Mouse (Mus musculus) right cerebral cortex, postnatal 36 days (tissue): Measurements from ENCODE around the gene Stat1.
A peak's percentile ranks its signal among the peaks of the same experiment; 100 is the strongest.

Experiments used
- DNase-seq, 2 experiments: peaks; one replicate each; pipeline ENCODE4 v3.0.0; 2022; ENCODE audit warnings: low spot score in 2 of 2, mixed read lengths in 1 of 2

The Stat1 gene

DNA sequence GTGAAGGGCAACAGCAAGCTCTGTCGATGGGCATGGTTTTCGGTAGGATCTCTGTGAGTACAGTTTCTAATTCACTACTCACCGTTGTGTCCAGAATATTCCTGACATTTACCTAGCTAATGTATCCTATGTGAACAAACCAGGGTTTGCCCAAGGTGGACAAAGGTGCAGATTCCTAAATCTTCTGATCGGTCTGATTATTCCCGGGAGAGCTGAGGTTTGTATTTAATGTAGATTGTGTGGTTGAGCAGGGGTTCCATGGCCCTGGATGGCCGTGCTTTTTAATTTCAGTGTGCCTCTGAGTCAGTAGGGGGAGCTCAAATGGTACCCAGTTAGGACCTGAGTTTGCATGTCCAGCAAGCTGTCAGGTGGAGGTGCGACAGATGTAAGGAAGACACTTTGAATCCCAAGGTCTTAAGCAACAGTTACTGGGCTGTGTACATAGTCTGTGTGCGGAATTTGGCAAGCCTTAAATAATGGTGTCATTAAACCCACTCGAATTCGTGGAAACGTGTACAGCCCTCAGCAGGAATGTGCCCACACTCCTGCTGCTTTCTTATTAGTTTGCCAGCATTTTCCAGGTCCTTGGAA, 12.6 kb downstream of the Stat1 start:
- no peak for DNase-seq

DNA sequence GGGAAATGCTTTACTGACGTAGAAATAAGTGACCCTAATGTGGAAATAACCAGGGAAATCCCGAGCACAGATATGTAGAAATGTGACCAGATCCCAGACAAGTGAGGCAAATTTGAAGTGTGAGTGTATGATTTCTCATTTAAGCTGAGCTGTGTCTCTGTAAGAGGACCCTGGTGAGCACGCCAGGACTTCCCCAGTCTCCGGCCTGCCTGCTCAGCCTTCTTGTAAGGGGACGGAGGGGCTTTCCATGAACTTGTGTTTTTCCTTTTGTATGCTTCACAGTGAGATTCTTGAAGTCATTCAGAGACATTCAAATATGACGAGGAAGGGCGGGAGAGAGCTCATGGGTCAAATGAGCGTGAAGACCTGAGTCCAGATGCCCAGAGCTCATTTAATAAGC, 14.0 kb downstream of the Stat1 start:
- DNase-seq: no peak

DNA sequence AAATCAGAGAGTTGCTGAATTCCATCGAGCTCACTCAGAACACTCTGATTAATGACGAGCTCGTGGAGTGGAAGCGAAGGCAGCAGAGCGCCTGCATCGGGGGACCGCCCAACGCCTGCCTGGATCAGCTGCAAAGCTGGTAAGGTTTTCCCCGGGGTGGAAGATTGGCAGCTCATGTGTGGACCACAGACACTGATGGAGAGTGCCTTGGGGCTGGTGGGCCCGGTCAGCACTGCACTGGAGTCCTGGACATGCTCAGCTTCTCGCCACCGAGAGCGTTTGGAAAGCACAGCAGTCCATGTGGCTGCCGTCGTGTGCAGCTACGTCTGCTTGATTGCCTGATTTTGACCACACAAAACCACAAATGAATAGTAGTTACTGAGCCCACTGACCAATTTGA, 18.1 kb downstream of the Stat1 start:
- no peak for DNase-seq

DNA sequence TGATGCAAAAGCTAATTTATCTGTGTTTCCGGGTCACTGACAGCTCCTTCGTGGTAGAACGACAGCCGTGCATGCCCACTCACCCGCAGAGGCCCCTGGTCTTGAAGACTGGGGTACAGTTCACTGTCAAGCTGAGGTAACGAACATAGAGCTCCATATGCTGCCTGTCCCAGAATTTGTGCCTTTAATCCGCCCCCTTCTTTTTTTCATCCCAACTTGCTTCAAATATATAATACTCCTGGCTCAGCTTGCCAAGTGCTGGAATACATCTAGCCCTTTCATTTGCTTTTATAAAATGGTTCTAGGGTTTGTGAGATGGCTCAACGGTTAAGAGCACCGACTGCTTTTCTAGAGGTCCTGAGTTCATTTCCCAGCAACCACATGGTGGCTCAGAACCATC, 21.3 kb downstream of the Stat1 start:
- DNase-seq: no peak

DNA sequence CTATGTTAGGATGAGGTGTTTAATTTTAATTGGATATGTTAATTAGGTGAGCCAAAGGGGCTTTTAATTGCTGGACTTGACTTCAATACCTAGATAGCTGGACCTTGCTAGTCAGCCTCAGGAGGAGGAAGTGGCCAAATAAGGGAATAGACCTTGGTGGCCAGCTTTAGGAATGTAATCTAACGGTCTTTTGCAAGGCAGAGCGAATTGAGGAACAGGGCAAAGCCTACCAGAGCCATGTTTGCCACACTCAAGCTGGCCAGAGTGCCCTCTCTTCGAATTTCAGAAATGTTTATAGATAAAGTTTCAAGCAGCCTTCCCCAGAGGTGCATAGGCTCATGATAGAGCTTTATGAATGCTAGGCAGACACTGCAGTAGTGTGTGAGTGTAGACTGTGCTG, 22.2 kb downstream of the Stat1 start:
- DNase-seq: no peak

DNA sequence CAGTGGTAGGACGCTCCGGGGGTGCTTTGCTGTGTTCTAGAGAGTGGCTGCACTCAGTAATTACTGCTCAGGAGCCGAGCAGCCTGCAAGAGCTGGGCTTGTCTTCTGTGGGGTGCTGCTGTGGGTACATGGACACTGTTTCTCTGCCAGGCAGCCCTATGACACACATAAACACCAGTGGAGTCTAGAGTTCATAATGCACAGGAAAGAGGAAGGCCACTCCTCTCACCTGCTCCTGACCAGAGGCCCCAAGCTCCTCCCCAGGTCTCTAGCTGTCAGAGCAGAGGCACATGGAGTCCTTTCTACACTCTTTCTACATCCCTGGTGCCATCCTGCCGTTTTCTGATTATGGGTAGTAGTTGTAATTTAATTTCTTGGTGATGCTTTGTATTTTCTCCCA, 22.9 kb downstream of the Stat1 start:
- no peak for DNase-seq

DNA sequence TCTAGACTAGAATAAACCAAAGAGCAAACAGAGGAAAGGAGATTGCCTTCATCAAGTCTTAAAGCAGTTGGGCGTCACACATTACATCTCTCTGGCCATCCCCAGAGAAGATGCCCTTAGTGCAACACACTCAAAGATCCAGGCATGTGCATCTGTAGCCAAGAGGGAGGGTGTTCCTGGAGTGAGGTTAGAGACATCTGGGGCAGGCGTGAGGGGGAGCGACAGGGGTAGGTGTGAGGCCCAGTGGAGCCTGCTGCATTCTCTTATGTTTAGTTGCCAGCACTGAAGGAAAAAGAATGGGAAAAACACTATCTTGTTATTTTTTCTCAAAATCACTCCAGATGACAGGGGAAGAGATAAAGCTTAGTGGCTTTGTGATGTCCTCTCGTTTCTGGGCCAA, 24.0 kb downstream of the Stat1 start:
- no peak for DNase-seq

DNA sequence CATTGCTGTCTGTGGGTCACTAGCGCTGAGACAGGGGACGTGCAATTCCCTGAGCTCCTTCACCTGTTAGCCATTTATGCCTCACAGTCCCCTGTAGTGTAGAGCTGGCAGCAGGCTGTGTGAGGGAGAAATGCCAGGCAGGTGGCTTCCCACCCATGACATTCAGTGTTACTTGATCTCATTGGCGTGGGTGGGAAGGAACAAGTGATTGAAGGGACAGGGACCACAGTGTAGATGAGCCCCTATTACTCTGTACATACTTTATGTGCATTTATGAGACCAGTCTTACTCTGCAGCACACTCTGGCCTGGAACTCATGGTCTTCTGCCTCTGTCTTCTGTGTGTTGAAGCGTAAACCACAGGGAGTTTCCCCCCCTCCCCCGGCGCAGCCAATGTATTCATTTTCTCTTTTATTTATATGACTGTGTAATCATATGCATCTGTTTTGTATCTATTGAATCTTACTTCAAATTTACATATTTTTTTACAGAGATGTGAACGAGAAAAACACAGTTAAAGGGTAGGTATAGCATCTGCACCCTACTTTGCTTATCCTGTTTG, 24.4 kb downstream of the Stat1 start:
- no peak for DNase-seq

DNA sequence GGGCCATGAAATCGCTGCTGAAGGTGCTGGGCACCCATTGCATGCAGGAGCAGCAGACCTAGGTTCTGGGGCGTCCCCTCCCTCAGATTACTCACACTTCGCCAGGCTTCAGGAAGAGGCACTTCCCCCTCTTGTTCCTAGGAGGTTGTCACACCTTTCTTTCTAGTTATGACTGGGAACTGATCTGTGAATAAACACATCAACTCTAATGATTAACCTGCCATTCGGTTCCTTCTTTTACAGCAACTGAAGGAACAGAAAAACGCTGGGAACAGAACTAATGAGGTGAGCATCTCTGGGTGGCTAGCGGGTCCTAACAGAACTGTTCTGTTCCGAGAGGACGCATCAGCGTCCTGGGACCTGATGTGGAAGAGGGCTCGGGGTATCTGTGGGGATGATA, 25.7 kb downstream of the Stat1 start:
- no peak for DNase-seq

DNA sequence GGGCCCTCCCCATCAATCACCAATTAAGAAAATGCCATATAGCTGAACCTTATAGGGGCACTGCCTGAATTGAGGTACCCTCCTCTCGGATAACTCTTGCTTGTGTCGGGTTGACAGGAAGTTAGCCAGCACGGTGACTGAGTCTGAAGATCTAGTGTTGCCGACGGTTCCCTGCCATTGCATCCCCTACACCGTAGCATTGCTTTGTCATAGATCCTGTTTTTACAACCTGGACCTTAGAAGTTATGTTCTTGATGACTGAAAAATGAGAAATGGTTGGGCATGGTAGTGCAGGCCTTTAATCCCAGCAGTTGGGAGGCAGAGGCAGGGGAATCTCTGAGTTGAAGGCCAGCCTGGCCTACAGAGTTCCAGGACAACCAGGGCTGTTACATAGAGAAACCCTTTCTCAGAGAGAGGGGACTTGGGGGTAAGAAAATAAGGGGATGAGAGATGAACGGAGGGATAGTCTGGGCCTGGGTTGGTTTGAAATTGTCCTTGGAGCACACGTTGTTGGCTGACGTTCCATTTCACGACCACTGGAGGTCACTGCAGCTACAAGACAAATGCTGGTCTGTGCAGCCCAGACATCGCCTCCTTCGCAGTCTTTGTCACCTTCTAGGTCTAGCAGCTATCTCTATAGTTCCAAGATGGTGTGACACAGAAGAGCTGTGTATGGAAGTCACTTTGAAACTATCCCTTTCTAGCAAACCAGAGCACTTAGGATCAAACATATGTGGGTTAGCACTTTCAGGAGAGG, 27.2 kb downstream of the Stat1 start:
- no peak for DNase-seq

DNA sequence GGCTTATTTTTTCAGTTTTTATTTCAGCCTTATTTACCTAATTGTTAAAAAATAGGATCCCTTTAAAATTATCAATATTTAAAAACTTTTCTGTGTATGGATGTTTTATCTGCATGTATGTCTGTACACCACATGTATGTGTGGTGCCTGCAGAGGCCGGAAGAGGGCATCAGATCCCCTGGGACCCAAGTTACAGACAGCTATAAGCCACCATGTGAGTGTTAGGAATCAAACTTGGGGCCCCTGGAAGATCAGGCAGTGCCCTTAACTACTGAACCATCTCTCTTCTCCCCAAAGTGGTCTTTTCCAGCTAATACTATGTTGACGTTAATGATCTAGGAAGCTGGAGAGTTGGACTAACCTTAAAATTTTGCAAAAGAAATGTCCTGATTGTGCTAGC, 28.2 kb downstream of the Stat1 start:
- no peak for DNase-seq

DNA sequence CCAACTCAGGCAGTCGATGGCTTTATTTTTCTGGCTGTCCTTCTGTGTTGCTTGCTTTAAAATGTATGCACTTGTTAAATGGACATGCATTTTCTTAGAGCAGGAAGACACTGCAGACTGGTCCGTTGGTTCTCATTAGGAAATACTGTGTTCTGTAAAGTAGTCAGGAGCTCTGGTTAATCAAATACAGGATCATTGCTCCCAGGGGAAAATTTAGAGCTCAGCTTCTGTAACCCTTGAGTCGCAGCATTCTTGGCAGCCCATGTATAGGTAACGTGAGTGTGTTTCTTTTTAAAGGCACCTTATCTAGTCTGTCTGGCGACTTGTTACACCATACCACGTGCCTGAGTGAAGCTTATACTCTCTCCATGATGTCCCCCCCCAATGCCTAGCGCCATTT, 28.9 kb downstream of the Stat1 start:
- no peak for DNase-seq

DNA sequence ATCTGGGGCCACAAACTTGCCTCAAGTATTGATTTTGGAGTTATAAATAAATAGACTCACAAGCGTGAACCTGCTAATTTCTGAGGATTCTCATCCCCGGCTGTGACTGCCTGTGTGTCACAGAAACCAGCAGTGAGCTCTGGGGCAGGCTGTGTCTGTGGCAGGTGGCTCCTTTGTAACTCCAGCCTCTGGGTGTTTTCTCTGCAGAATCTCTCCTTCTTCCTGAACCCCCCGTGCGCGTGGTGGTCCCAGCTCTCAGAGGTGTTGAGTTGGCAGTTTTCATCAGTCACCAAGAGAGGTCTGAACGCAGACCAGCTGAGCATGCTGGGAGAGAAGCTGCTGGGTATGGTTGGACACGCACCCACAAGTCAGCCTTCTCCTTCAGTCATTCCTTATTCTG, 29.5 kb downstream of the Stat1 start:
- DNase-seq: no peak

DNA sequence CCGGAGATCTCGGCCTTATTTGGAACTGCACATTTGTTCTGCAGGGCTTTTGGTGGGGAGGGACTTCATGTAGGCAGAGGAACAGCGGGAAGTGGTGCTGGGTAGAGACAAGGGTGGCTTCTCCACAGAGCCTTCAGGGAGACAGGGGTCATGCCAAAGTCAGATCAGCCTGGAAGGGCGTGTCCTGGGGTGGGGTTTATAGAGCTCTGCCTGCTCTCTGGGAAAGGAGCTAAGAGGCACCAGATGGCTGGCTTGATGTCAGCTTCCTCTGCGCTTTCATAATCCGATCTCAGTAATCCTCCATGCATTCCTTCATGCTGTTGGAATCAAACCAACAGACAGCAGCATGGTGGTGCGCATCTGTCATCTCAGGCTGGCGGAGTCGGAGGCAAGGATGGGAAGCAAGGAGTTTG, 30.7 kb downstream of the Stat1 start:
- peak; percentile 31 to 59 for DNase-seq

DNA sequence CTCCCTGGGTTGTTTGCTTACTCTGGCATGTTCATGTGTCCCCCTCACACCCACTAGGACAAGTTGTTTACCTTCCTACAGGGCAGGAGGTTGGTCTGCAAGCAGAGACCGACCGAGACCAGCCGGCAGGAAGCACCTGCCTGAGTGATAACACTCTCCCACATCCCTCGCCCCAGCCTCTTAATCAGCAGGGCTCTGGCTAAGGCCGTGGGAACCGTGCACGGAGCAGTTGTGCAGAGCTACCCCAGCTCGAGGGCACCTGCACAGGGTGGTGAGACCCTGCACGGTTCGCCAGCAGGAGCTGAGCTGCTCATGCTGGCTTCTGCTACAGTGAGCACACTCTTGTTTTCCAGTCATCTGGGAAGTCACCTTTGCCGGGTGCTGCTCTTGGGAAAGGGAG, 31.4 kb downstream of the Stat1 start:
- DNase-seq: no peak

DNA sequence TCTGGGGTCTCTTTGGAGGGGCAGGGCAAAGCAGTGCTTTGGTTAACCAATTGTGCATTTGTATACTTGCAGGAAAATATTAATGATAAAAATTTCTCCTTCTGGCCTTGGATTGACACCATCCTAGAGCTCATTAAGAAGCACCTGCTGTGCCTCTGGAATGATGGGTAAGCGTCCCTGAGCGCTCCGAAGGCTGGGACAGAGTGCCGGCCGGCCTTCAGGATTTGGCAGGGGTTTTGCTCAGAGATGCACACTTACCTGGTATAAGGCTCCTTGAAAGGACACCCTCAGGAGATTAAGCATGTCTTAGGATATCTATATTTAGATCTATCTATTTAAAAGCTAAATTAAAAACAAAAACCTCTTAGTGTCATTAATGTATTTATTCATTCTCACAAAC, 31.9 kb downstream of the Stat1 start:
- no peak for DNase-seq

DNA sequence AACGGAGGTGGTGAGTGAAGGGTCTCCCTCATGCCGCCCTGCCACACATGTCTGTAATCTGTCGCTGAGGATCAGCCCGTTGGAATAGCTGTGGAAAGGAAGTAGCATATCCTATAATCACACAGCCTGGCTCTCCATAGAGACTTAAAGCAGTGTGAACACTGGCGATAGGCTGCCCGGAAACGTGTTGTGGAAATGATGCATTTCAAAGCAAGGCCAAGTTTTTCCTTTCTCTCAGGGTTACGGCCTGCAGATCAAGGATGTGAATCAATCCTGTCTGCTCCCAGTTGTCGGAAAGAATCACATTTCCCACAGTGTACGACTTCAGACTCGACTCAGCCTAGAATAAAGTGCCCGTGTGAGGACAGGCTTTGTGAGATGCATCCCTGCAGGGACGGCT, 33.1 kb downstream of the Stat1 start:
- DNase-seq: no peak

DNA sequence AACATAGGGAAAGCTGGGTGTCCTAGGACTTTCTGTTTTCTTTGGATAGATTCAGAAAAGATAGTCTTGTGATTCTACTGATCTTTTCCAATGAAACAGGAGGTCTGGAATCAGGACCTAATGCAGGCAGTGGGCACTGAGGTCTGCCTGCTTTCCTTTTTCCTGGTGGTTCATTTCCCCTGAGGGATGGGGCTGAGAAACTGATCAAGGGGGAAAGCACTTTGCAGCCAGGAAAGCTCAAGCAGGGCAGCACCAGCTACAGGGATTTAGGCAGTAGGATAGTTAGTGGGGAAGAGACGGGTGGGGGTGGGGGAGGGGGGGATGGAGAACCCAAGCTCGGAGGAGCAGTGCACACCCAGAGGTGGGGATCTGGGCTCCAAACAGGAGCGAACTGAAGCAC, 33.7 kb downstream of the Stat1 start:
- no peak for DNase-seq

DNA sequence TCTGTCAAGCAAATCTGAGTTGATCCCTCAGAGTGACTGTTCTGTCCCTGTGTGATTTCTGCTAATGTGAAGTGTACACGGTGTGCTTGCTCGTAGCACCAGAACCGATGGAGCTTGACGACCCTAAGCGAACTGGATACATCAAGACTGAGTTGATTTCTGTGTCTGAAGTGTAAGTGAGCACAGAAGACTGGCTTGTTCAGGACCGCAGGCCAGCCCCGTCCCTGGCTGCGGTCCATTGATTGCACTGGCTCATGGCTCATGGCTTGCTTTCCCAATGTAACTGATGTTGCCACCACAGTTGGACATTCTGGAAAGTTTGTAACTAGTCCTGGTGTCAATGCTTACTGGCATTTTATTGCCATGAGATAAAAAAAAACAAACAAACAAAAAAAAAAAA, 35.6 kb downstream of the Stat1 start:
- DNase-seq: no peak

DNA sequence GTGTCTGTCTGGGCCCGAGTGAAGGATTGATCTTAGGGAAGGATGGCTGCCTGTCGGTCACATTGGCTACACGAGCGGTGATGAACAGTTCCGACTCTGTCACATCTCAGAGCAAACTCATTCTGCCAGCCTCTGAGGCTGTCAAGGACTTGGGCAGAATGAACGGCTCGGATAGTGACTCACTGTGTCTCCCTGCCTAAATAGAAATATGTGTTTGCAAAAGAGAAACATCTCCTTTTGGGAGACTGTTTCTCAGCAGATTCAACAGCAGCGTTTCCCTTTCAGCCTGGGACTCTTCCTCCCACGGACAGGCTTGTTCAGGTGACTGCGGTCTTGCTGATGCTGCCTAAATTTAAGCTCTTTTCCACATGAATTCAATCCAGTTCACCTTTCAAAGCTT, 37.1 kb downstream of the Stat1 start:
- DNase-seq: no peak

DNA sequence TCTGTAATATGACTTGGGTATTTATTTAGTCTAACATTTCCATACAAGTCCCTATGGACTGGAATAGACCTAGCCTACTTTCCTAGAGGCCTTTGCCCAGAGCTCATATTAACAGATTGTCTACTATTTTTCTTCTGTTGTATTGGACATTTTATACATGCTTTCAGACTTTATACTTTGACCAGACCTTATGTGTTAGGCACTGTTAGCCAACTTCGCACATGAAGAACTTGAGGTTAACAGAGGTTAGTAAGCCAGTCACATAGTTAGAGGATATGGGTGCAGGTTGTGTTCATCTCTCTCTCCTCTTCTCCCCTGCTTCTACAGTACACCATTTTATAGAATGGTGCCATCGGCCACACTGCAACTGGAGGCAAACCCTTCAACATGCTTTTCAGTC, 38.8 kb downstream of the Stat1 start:
- DNase-seq: no peak

DNA sequence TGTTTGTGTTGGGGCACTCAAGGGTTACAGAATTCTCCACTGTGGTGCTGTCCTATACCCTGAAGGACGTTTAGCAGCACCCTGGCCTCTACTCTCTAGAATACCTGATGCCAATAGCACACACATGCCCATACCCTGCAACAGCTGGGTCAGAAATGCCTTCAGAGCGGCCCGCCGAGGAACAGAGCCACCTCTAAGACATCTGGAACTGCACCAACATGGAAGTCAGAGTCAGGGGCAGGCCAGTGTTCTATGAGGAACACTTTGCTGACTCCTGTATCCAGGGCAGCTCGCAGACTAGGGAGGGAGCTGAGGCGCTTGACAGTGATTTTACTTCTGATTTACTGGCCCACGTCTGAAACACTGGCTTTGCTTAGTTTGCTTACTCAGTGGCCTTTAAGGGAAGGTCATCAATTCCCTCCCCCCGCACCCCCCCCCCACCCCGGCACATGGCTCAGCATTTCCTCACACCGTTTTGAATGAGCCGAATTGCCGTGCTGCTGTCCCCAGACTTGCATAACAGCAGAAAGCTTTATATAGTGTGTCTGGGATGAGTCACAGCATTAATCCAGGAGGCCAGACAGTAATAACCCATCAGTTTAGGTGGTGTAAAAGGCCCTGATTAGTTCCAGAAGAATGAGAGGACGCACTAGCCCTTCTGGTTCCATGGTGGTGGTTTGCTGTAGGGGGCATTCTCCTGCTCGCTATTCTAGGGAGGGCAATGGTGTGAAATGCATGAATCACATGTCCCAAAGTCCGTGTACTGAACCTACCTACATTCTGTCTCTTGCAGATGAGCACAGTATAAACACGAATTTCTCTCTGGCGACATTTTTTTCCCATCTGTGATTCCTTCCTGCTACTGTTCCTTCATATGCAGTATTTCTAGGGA, 39.5 kb downstream of the Stat1 start:
- DNase-seq: peak in 1 of 2 experiments; percentile 43

DNA sequence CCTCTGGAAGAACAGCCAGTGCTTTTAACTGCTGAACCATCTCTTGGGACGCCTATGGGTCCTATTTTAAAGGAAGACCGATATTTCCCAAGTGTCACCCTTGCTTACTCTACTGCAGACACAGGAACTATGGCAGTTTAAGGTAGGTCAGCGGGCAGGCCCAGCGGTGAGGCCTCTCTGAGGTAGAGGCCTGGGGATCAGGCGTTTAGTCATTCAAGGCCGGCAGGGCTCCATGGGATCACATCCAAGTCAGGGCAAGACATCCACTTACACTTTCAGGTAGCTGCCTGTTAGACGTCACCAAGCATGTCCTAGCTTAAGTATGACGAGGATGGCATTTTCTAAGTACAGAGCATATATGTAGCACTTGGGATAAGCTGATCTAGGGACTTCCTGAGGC, 41.9 kb downstream of the Stat1 start:
- DNase-seq: no peak
